15 mouse cellular contexts compared by ENCODE assay signal in the genomic region with DNA sequence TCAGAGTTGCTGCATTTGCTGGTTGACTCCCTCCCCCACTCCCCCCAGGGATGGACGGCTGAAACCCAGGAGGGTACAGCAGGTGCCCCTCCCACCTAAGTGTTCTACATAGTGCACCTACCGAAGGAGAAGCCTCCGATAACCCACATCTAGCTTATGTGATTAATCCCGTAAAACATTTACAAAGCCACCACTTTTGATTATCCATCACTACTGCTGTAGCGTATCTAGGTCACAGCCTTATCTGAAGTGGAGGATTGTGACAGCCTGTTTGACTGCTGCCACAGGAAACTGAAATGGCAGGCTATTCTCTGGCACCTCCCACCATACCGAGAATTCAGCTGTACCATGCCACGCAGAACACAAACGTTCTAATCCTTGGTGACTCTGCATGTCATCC. TPM values are rescaled to one million over a fixed set of nuclear protein-coding genes. Genes with fewer than 3 reads are reported as not detected.
DNase-seq lines count a peak whose midpoint lies in the region; ATAC-seq lines count a peak whose summit lies in the region.
"Had no signal": no experiment of that assay in that cellular context is flagged by ENCODE, and none has a peak within 500 bp of the region (broad histone marks: within the 10 kb centered on the region; RNA-seq: fewer than 3 reads in every experiment).

No protein-coding gene starts in this region.

- H3K9me3 ChIP-seq in heart, embryonic 14.5 days (ENCODE audit: control insufficient read depth, low read length) = no peaks in the 10 kb centered on the region
- no peaks in the 10 kb centered on the region for H3K9me3 ChIP-seq in midbrain, embryonic 16.5 days (replicated peaks; ENCODE audit: control insufficient read depth, low read length, poor library complexity, severe bottlenecking)
- H3K9me3 ChIP-seq in midbrain, embryonic 15.5 days = no peaks in the 10 kb centered on the region
- H3K9me3 ChIP-seq: liver, embryonic 13.5 days had no signal

- H3K4me2 ChIP-seq in heart, embryonic 14.5 days (ENCODE audit: low read length) = peak overlapping the region; percentile 50
- H3K4me2 ChIP-seq in midbrain, embryonic 16.5 days (ENCODE audit: low read length) = no peak overlapping the region
- H3K4me2 ChIP-seq in midbrain, embryonic 15.5 days = no peak overlapping the region
- H3K4me2 ChIP-seq: liver, embryonic 13.5 days had no signal

- H3K9ac ChIP-seq in heart, embryonic 14.5 days (ENCODE audit: low read length) = no peak overlapping the region
- no peak overlapping the region for H3K9ac ChIP-seq in midbrain, embryonic 16.5 days (ENCODE audit: low read depth, low read length)
- H3K9ac ChIP-seq in midbrain, embryonic 15.5 days = no peak overlapping the region
- H3K9ac ChIP-seq: liver, embryonic 13.5 days had no signal

- no peak for DNase-seq in heart, adult 9 months (ENCODE audit: low spot score in 2 of 2)
- DNase-seq in retina, embryonic 14.5 days (ENCODE audit: low spot score) = peak; percentile 33
- DNase-seq in ovary, adult 18-20 months (ENCODE audit: low spot score) = no peak
- no peak for DNase-seq in kidney, postnatal 10 days
- DNase-seq: adrenal gland, postnatal 36 days; cerebellum, adult 2 months; gastrocnemius, adult 2 months; liver, embryonic 13.5 days; right cerebral cortex, adult 18-20 months had no signal

- no peak for ATAC-seq in heart, embryonic 14.5 days (ENCODE audit: insufficient number of reproducible peaks, insufficient read depth, low FRiP score, low read depth)
- peak; percentile 14; the same call in 1 of the 2 replicates for ATAC-seq in midbrain, embryonic 16.5 days
- ATAC-seq in midbrain, embryonic 15.5 days (replicated peaks) = no peak; the same call in 1 of the 2 replicates
- peak; percentile 46 for ATAC-seq in common myeloid progenitor, adult 5-6 weeks (replicated peaks; ENCODE audit: low read depth, poor library complexity, severe bottlenecking)

- no peak overlapping the region for H3K4me3 ChIP-seq in heart, embryonic 14.5 days (ENCODE audit: control insufficient read depth in 1 of 2, insufficient read depth in 1 of 2, low read depth in 1 of 2, low read length in 2 of 2)
- H3K4me3 ChIP-seq in midbrain, embryonic 16.5 days (ENCODE audit: low read depth, low read length) = no peak overlapping the region
- no peak overlapping the region for H3K4me3 ChIP-seq in midbrain, embryonic 15.5 days
- H3K4me3 ChIP-seq: gastrocnemius, adult 2 months; liver, embryonic 13.5 days; myocyte had no signal

- no peaks in the 10 kb centered on the region for H3K36me3 ChIP-seq in heart, embryonic 14.5 days (ENCODE audit: control insufficient read depth, insufficient read depth, low read length)
- peaks cover 2% of the 10 kb centered on the region; the same call in 1 of the 2 replicates for H3K36me3 ChIP-seq in midbrain, embryonic 16.5 days (ENCODE audit: control insufficient read depth, insufficient read depth, low read length)
- no peaks in the 10 kb centered on the region for H3K36me3 ChIP-seq in midbrain, embryonic 15.5 days (replicated peaks)
- H3K36me3 ChIP-seq: liver, embryonic 13.5 days had no signal

- 23% methylated on average over 8 of the region's 8 CpGs for WGBS in heart, embryonic 14.5 days
- WGBS in midbrain, embryonic 16.5 days = 62% methylated on average over 8 of the region's 8 CpGs
- WGBS in midbrain, embryonic 15.5 days = 70% methylated on average over 8 of the region's 8 CpGs

- H3K27me3 ChIP-seq in heart, embryonic 14.5 days (ENCODE audit: control insufficient read depth, insufficient read depth, low read length) = no peaks in the 10 kb centered on the region
- no peaks in the 10 kb centered on the region for H3K27me3 ChIP-seq in midbrain, embryonic 16.5 days (ENCODE audit: control insufficient read depth, insufficient read depth, low read depth, low read length)
- H3K27me3 ChIP-seq in midbrain, embryonic 15.5 days (replicated peaks) = no peaks in the 10 kb centered on the region
- H3K27me3 ChIP-seq: CH12.LX; liver, embryonic 13.5 days had no signal

- H3K27ac ChIP-seq in heart, embryonic 14.5 days (replicated peaks in 1 of 2; ENCODE audit: control insufficient read depth in 1 of 2, insufficient read depth in 1 of 2, low read depth in 2 of 2, low read length in 2 of 2) = no peak overlapping the region
- no peak overlapping the region; the same call in 1 of the 2 replicates for H3K27ac ChIP-seq in midbrain, embryonic 16.5 days (ENCODE audit: low read length)
- no peak overlapping the region for H3K27ac ChIP-seq in midbrain, embryonic 15.5 days
- H3K27ac ChIP-seq: gastrocnemius, adult 2 months; liver, embryonic 13.5 days had no signal

- peaks cover 8 to 21% of the 10 kb centered on the region in 2 experiments for H3K4me1 ChIP-seq in heart, embryonic 14.5 days (ENCODE audit: control insufficient read depth in 2 of 2, insufficient read depth in 2 of 2, low read length in 2 of 2)
- no peaks in the 10 kb centered on the region for H3K4me1 ChIP-seq in midbrain, embryonic 16.5 days (ENCODE audit: control insufficient read depth, insufficient read depth, low read length)
- H3K4me1 ChIP-seq in midbrain, embryonic 15.5 days = no peaks in the 10 kb centered on the region

RNA-seq across cellular contexts. Expression of a gene that starts 52.0 kb away (rescaled TPM):
- polyA plus RNA-seq in heart, embryonic 14.5 days (2014; fragmentation: Nextera tagmentation; extraction: Ambion mirVana) = 31.7 and 38.0 TPM in 2 replicates
- polyA plus RNA-seq in midbrain, embryonic 16.5 days (2015; fragmentation: Nextera tagmentation; extraction: Ambion mirVana) = 11.2 and 11.6 TPM in 2 replicates
- 13.5 and 22.5 TPM in 2 replicates for polyA plus RNA-seq in midbrain, embryonic 15.5 days (2015; fragmentation: Nextera tagmentation; extraction: Ambion mirVana)
- total RNA-seq in common myeloid progenitor, adult 5-6 weeks (2017) = 56.1 and 61.3 TPM in 2 replicates

Comparison
In these comparisons a context has a peak if more than half of its experiments do, and no peak if none do; other contexts are left out.
1. ATAC-seq: peak in midbrain, embryonic 16.5 days (single experiment) and common myeloid progenitor, adult 5-6 weeks (single experiment); none in heart, embryonic 14.5 days (single experiment) and midbrain, embryonic 15.5 days (single experiment).